Mouse (Mus musculus) urinary bladder, postnatal 10 days (tissue): ENCODE measurements around the gene Zfp277.

Experiments used
- DNase-seq: peaks from one replicate; pipeline ENCODE4 v3.0.0; 2022; ENCODE audit warnings: low spot score

Zfp277 gene

GRCm38 (mm10) chr12:40445206-40445605 is 496 bp downstream of the Zfp277 start:
- no peak for DNase-seq

GRCm38 (mm10) chr12:40438049-40438448 is 7.7 kb downstream of the Zfp277 start:
- no peak for DNase-seq

- no peak for DNase-seq
These were observed 11.6 kb downstream of the Zfp277 start for GRCm38 (mm10) chr12:40434101-40434500.

DNA sequence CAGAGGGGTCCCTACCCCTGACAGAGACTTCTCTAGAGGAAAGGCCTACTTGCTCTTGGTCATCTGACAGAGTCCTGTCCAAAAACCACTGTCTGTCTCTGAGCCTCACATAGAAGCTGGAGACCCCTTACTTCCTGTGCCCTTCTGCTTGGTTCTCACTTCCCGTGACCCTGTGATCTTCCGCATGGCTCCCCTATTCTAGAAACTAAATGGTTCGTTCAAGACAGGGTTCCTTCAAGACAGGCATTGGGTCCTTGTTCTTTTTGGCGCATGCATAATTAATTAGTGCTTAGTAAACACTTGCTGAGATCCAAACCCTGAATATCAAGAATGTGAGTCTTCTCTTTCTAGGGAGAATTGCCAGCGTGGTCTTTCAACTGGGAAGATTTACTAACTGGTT is 14.6 kb downstream of the Zfp277 start:
- DNase-seq = no peak

DNA sequence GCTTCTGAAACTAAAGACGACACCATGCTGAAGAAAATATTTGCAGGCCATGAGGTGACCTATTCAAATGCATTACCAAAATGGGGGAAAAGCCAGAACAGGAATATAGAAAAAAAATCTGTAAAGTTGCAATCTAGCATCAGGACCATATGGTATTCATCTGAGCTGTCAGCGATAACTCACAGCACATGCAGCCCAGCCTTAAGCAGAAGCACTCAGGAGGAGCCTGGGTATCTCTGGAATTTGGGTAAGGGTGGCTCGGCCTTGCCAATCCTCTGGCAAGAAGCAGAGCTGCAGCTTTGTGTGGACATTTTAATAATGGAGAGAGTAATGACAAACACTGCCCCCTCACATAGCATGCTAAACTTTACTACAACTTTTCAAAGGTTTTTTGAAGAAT is 15.7 kb downstream of the Zfp277 start:
- no peak for DNase-seq

DNA sequence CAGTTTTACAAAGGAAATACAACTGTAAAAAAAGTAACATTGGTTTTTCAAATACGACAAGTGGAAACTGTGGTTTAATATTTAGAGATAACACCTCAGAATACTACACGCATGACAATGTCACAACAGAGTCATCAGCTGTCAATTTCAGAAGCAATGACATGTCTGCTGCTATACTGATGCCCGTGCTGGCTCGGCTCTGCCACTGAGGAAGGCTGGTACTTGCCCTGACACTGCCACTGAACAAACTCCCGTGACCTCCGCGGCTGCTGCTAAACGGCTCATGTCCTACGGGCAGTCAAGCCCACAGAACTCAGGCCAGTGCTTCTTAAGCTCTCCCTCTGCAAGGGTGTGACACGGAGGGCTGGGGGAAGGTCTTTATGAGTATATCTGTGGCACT is 18.1 kb downstream of the Zfp277 start:
- DNase-seq = no peak

DNA sequence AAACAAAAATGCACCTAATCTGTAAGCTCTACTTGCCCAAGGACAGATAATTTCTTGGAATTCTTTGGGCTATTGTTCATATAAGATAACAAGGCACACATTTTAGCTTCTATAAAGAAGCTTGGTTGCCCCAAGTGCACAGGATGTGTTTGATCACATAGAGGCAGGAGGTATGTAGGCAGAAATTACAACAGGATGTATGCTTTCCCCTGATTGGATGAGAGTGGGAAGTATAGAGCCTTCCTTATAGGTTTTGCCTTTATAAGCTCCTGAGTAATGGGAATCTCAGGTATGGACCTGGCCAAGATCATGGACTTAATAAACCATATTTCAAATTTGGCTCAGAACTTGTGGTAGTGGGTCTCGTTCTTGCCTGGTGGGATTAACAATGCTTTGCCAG is 20.7 kb downstream of the Zfp277 start:
- no peak for DNase-seq

GRCm38 (mm10) chr12:40417257-40417656 is 28.4 kb downstream of the Zfp277 start:
- DNase-seq = no peak

- no peak for DNase-seq
These were observed 30.3 kb downstream of the Zfp277 start for GRCm38 (mm10) chr12:40415312-40415925.

- DNase-seq = no peak
These were observed 30.9 kb downstream of the Zfp277 start for GRCm38 (mm10) chr12:40414682-40415311.

- no peak for DNase-seq
These were observed 45.9 kb downstream of the Zfp277 start for GRCm38 (mm10) chr12:40399812-40400211.

GRCm38 (mm10) chr12:40399386-40399785 is 46.3 kb downstream of the Zfp277 start:
- DNase-seq = no peak

- no peak for DNase-seq
These were observed 46.8 kb downstream of the Zfp277 start for GRCm38 (mm10) chr12:40398916-40399315.

- no peak for DNase-seq
These were observed 52.8 kb downstream of the Zfp277 start for GRCm38 (mm10) chr12:40392869-40393268.

DNA sequence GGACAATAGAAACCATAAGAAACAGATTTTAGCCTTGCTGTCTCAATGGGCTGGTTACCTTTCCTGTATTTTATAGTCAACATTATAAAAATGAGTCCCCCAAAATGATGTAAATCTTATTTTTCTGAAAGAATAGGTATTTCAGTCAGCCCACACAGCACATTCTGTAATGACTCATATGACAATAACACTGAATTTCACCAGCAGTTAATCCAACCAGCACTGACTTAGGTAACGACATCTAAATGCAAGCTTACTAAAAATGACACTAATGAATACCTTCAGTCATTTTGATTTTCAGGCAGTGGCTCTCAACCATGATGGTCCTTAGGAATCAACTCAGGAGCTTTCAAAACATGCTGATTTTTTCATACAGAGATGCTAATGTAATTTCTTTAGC is 54.4 kb downstream of the Zfp277 start:
- no peak for DNase-seq

DNA sequence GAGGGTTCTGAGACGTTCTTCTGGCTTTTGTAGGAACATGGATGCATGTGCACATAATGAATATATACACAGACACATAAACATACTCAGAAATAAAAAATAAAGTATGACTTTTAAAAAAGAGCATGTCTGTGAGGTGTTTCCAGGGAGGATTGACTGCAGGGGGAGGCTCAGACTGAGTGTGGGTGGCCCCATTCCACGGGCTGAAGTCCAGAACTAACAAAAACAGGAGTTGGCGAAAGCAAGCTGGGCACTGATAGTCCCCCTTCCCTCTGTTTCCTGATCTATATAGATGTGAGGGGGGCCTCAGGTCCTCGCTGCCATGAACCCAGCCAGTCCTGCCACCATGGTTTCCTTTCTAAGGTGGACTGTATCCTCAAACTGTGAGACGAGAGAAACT is 57.9 kb downstream of the Zfp277 start:
- no peak for DNase-seq

DNA sequence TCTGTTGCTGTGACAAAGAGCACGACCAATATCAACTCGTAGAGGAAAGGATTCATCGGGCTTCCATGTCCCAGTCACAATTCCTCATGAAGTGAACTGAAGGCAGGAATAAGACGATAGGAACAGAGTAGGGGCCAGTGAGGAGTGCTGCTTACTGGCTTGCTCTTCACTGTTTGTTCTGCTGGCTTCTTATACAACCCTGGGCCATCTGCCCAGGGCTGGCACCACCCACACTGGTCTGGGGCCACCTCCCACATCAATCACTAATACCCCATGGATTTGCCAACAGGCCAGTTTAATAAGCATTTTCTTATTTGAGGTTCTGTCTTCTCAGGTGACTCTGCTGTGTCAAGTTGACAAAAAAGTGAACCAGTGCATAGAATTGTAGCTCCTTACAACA is 60.4 kb downstream of the Zfp277 start:
- no peak for DNase-seq

- DNase-seq = no peak
These were observed 62.0 kb downstream of the Zfp277 start for GRCm38 (mm10) chr12:40383718-40384117.

DNA sequence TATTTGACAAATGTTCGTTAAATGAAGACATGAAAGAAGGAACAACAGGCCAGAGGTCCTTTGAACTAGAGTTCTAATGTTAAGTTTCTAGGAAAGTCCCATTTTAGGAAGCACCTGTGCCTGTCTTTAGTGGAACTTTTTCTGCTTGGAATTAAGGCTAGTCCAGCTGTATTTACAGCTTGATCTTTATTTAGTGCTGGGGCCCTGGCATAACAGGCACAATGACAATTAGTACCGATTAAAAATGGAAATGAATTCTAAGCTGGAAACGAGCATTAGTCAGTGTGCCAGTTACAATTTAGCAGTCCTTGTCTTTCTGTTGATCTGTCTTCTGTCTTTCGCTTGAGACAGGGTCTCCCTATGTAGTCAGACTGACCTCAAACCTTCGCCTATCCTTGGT is 63.2 kb downstream of the Zfp277 start:
- no peak for DNase-seq

GRCm38 (mm10) chr12:40381824-40382223 is 63.9 kb downstream of the Zfp277 start:
- DNase-seq = no peak

DNA sequence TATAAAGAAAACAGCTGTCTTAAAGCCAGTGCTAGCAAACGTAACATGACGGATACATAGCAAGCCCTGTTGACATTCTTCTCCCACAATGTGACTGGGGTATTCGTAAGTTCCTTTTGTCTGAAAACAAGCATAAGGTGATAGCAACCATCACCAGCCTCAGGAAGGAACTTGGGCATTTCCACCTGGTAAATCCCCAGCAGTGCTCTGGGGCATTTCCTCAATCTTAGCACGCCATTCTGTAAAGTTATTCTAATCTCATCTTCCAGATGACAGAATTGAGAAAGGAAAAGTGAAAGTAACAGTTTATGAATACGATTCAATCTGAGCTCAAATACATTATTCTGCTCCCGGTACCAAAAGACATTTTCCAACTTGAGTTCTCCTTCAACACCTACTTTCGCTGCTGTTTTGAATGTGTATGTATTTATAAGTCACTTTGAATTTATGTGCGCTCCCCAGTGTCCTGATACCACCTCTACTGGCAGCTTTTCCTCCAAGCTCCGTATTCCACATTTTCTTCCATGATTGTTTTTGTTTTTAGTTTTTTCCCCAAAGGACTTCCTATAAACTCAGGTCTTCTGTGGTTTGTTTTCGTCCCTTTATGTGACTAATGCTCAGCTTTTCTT is 64.4 kb downstream of the Zfp277 start:
- DNase-seq = no peak

DNA sequence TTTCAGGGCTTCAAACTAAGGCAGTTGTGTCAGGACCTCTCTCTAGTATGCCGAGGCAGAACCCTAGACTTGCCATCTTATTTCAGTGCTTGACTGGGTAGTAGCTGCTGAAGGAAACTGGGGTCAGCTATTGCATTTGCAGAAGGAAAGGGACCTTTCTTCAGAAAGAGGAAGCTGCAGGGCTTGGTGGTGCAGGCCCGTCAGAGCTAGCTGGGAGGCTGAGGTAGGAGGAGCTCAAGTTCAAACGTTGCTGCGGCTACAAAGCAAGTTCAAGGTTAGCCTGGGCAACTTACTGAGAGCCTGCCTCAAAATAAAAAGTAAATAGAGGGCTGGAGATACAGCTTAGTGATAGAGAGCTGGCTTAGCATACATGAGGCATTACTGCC is 66.2 kb downstream of the Zfp277 start:
- DNase-seq = no peak

- DNase-seq = no peak
These were observed 66.8 kb downstream of the Zfp277 start for GRCm38 (mm10) chr12:40378621-40379537.
